Mouse (Mus musculus): Measurements from ENCODE around the gene Pglyrp2.

DNA sequence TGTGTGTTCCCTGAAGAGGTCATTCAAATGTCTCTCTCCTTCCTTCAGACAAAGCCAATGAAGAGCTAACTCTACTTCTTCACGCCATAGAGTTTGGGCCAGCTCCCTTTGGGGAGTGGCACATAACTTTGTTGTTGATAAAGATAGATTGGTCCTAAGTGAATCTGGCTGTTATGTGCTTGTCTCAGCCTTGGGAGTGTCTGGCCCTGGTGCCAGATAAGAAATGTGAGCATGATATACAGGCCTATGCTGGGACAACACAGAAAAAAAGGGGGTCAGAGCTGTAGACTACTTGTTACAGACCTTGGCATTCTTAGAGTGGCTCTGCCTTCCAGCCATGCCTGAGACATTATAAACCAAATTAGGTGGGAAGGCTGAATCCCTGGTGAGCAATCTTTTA lies 58.7 kb downstream of the Pglyrp2 start:
- TF ChIP-seq CTCF (IDR thresholded peaks at IDR 0.05; ENCODE audit: insufficient read depth, low read length) (no peak), POLR2A (IDR thresholded peaks at IDR 0.05; ENCODE audit: borderline replicate concordance, extremely low read depth, low read depth, low read length) (no peak)
